In the genomic region with DNA sequence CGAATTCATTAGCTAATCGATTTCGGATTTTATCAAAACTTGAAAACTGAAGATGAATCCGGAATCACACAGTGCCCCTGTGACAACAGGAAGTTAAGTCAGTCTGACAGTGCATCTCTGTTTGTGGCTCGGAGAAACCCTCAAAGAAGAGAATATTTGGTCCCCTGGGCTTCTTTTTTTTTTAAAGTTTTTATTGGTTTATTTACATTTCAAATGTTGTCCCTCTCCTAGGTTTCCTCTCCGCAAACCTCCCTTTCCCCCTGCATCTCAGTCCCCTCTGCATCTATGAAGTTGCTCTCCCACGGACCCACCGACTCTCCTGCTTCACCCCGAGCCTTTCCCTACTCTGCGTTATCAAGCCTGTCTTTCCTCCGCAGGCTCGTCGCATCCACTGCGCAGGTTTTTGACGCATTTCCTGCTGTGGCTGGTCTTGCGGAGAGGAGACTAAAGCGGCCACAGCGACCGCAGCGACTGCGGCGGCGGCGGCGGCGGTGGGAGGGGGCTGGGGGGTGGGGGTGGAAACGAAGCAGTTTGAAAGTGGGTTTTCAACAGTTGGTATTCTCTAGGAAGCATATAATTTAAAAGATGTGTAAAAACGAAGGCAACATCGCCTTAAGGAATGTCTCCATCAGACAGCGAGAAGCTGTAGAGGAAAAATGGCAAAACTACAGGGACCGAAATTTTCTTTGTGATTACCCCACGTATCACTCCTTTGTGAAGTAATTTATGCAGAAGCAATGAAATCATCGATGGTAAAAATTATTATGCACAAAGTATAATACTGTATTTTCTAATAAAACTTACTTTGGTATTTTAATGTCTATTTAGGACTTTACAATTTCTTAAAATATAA, we compare ENCODE assay signal across 8 mouse cellular contexts.
DNase-seq lines count a peak whose midpoint lies in the region; ATAC-seq and TF ChIP-seq lines count a peak whose summit lies in the region.
"Not testable (repeated sequence)": the region's sequence is repeated elsewhere in the genome, so short reads cannot be mapped to it uniquely, and the experiment has no call there.

No protein-coding gene starts in this region.

- peak; percentile 83 for DNase-seq in brain, embryonic 18.5 days (ENCODE audit: low read depth, low spot score)
- DNase-seq in heart, adult 2 months, result peak; percentile 11 to 22
- DNase-seq in kidney, adult 11 months, result peak; percentile 49
- DNase-seq in left cerebral cortex, adult 8-10 months (ENCODE audit: low spot score in 2 of 2), result peak; percentile 27 to 44
- DNase-seq in lung, postnatal 10 days, result peak; percentile 41
- peak; percentile 61 for DNase-seq in retina, adult 2 months (ENCODE audit: low read depth, low spot score)
- DNase-seq in yolk sac, embryonic 10.5 days (ENCODE audit: low spot score), result peak; percentile 71

- not testable (repeated sequence) for H3K79me2 ChIP-seq in heart, adult 2 months (replicated peaks; ENCODE audit: control insufficient read depth, insufficient read depth, low read length)

- H3K4me1 ChIP-seq in embryonic facial prominence, embryonic 13.5 days; heart, adult 2 months (ENCODE audit: control insufficient read depth, insufficient read depth, low read length): not testable (repeated sequence)

- not testable (repeated sequence) for H3K36me3 ChIP-seq in embryonic facial prominence, embryonic 13.5 days; heart, adult 2 months (ENCODE audit: control insufficient read depth, insufficient read depth, low read length)

- not testable (repeated sequence) for TF ChIP-seq EP300 in heart, adult 2 months (IDR thresholded peaks at IDR 0.05; ENCODE audit: insufficient read depth, low read depth, low read length)

- ATAC-seq in embryonic facial prominence, embryonic 13.5 days (ENCODE audit: insufficient number of reproducible peaks, insufficient read depth, low FRiP score, low TSS enrichment, low read depth), result 0 out of 2 replicates have a peak, but pooled peaks have one; percentile 69

- not testable (repeated sequence) for H3K27me3 ChIP-seq in embryonic facial prominence, embryonic 13.5 days; heart, adult 2 months (ENCODE audit: control insufficient read depth, insufficient read depth, low read length)

- peak overlapping the region; percentile 51 for H3K4me2 ChIP-seq in embryonic facial prominence, embryonic 13.5 days

- WGBS in embryonic facial prominence, embryonic 13.5 days, result 15% methylated on average over 33 of the region's 33 CpGs
- 11% methylated on average over 33 of the region's 33 CpGs for WGBS in heart, adult 2 months

- intact Hi-C loops in heart, adult 2 months (cut with DNase I), result not testable (repeated sequence)

- H3K9ac ChIP-seq in embryonic facial prominence, embryonic 13.5 days; heart, adult 2 months (ENCODE audit: low read depth, low read length): not testable (repeated sequence)

- not testable (repeated sequence) for TF ChIP-seq CTCF in heart, adult 2 months (IDR thresholded peaks at IDR 0.05)

- H3K4me3 ChIP-seq in embryonic facial prominence, embryonic 13.5 days, result peak overlapping the region; percentile 40
- H3K4me3 ChIP-seq in heart, adult 2 months, result not testable (repeated sequence)

- H3K27ac ChIP-seq in embryonic facial prominence, embryonic 13.5 days; heart, adult 2 months: not testable (repeated sequence)

- not testable (repeated sequence) for H3K9me3 ChIP-seq in embryonic facial prominence, embryonic 13.5 days

- not testable (repeated sequence) for TF ChIP-seq POLR2A in heart, adult 2 months (IDR thresholded peaks at IDR 0.05; ENCODE audit: insufficient read depth, low read depth, low read length)

Comparison
In these comparisons a context has a peak if more than half of its experiments do, and no peak if none do; other contexts are left out.
1. DNase-seq: peak in every context shown above with its lines; median percentile 83 in brain, embryonic 18.5 days; 71 in yolk sac, embryonic 10.5 days; 61 in retina, adult 2 months; 49 in kidney, adult 11 months; 41 in lung, postnatal 10 days; 36 in left cerebral cortex, adult 8-10 months; 16 in heart, adult 2 months.